Mouse (Mus musculus) lung, postnatal 0 days (tissue): Measurements from ENCODE around the gene Rflna. TPM values are rescaled to one million over a fixed set of nuclear protein-coding genes. Genes with fewer than 3 reads are reported as not detected.

Experiments used
- ATAC-seq: fragments of 200-750 bp; cut with Nextera tagmentation; 2 replicates; pipeline ENCODE4 v1.8.0; 2017; ENCODE audit warnings: moderate library complexity
- DNase-seq: peaks from one replicate; pipeline ENCODE4 v3.0.0-alpha.2; 2016; ENCODE audit warnings: low spot score
- H3K27ac ChIP-seq: fragments of 300-500 bp; sonication (generic); 2 replicates; pipeline ENCODE4 v1.5.1; 2014; ENCODE audit warnings: antibody characterized with exemption, mild to moderate bottlenecking, low read length, mixed read lengths
- H3K27me3 ChIP-seq: fragments of 300-500 bp; sonication (generic); replicated peaks from 2 replicates; pipeline ENCODE4 v1.6.1; 2014; ENCODE audit warnings: low read length, mixed read lengths; ENCODE audit not compliant: insufficient read depth
- H3K36me3 ChIP-seq: fragments of 300-500 bp; sonication (generic); 2 replicates; pipeline ENCODE4 v1.6.1; 2014; ENCODE audit warnings: low read length, mixed read lengths; ENCODE audit not compliant: insufficient read depth
- H3K4me1 ChIP-seq: fragments of 300-500 bp; sonication (generic); 2 replicates; pipeline ENCODE4 v1.6.1; 2014; ENCODE audit warnings: antibody characterized with exemption, low read depth, low read length, mixed read lengths; ENCODE audit not compliant: insufficient read depth
- H3K4me2 ChIP-seq: fragments of 300-500 bp; sonication (generic); replicated peaks from 2 replicates; pipeline ENCODE4 v1.6.1; 2014; ENCODE audit warnings: low read depth, mild to moderate bottlenecking, low read length, moderate library complexity, mixed read lengths
- H3K4me3 ChIP-seq: fragments of 300-500 bp; sonication (generic); 2 replicates; pipeline ENCODE4 v1.5.1; 2014; ENCODE audit warnings: low read depth, low read length
- H3K9ac ChIP-seq: fragments of 300-500 bp; sonication (generic); replicated peaks from 2 replicates; pipeline ENCODE4 v1.6.1; 2014; ENCODE audit warnings: low read depth, mild to moderate bottlenecking
- H3K9me3 ChIP-seq: fragments of 300-500 bp; sonication (generic); 2 replicates; pipeline ENCODE4 v1.6.1; 2016; ENCODE audit warnings: low read length, mixed read lengths
- CTCF ChIP-seq: IDR thresholded peaks from 2 replicates; pipeline ENCODE4 v1.5.1; 2016; ENCODE audit warnings: antibody characterized with exemption, mild to moderate bottlenecking
- EP300 ChIP-seq: IDR thresholded peaks from 2 replicates; pipeline ENCODE4 v1.6.1; 2016; ENCODE audit warnings: antibody characterized with exemption, mild to moderate bottlenecking, control low read depth
- WGBS: fragments of 180-500 bp; shearing (Covaris S2); extraction: QIAGEN DNeasy Blood & Tissue Kit; methylation state at CpG from one replicate; pipeline ENCODE4 v1.1.7; 2014; 5-methylcytosine and 5-hydroxymethylcytosine counted together
- polyA plus RNA-seq: library from polyadenylated mRNA; unstranded; fragments of >200 nt; fragmentation: Nextera tagmentation; extraction: Ambion mirVana; gene quantifications from 2 replicates; pipeline ENCODE4 v1.2.1, GENCODE M21; 2015

Gene Rflna
- polyA plus RNA-seq, 1 experiment from 2014 or later, result 15.6 TPM

DNA sequence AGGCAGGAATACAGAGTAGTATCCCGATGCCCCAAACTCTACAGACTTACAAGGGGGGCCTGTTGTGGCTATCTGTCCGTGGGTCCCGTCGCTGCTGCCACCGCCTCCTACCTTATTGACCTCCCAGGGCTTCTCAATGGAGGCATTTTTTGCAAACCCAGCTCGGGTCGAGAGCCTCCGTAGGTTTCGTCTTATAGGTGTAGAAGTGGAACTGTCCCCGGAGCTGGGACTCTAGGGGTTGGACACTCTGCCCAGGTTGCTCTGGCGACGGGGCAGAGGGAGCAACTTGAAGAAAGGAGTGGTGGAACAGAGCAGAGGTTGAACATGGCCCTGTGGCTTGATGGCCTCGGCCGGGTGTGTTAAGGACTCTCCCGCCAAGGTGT, 843 bp downstream of the Rflna start:
- Histone ChIP-seq H3K9ac (no peak overlapping the region), H3K9me3 (no peaks in the 10 kb centered on the region), H3K27me3 (no peaks in the 10 kb centered on the region; the same call in 1 of the 2 replicates), H3K36me3 (no peaks in the 10 kb centered on the region), H3K27ac (no peak overlapping the region), H3K4me2 (peak overlapping the region; percentile 53), H3K4me3 (peak overlapping the region; percentile 25; the same call in 1 of the 2 replicates), H3K4me1 (peaks cover 3% of the 10 kb centered on the region; the same call in 1 of the 2 replicates)
- WGBS, result 9% methylated on average over 15 of the region's 15 CpGs
- TF ChIP-seq EP300 (no peak), CTCF (no peak)
- DNase-seq, result no peak
- ATAC-seq, result no peak

DNA sequence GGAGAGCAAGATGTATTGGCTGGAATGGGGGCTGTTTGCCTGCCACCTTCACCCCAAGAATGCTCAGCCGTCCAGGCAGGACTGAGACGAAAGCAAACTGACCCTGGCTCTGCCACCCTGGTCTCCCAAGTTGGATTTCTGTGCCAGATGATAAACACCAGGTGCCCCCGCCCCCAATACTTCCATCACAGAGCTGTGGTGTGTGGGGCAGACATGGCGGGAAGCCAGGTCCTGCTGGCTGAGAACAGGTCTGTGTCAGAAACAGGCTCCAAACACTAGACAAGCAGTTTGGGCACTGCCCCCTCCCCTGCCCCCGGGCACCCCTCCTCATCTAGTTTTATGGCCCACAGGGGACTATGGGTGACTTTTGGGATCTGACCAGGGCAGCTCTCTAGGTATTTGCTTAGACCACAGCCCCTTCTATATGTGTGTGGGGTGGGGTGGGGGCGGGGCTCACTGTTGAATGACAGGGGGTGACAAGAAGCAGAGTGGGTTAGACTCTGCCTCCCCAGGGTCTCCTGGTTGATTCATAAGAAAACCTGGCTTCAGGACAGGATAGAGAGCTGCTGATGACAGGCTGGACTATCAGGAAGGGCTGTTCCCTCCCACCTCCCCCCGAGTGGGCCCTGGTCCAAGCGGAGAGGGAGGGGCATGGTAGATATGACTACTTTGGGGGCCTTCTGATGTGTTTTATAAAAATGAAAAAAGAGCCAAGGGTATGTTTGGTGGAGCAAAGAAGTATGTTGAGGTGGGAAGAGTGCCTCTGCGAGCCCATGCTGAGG, 3.0 kb downstream of the Rflna start:
- TF ChIP-seq CTCF (no peak), EP300 (no peak)
- WGBS, result 33% methylated on average over 8 of the region's 9 CpGs
- Histone ChIP-seq H3K27ac (no peak overlapping the region), H3K4me1 (peaks cover 3% of the 10 kb centered on the region; the same call in 1 of the 2 replicates), H3K36me3 (no peaks in the 10 kb centered on the region), H3K9ac (no peak overlapping the region), H3K27me3 (no peaks in the 10 kb centered on the region; the same call in 1 of the 2 replicates), H3K4me2 (no peak overlapping the region), H3K9me3 (no peaks in the 10 kb centered on the region), H3K4me3 (no peak overlapping the region)
- DNase-seq (no peak), ATAC-seq (no peak)

DNA sequence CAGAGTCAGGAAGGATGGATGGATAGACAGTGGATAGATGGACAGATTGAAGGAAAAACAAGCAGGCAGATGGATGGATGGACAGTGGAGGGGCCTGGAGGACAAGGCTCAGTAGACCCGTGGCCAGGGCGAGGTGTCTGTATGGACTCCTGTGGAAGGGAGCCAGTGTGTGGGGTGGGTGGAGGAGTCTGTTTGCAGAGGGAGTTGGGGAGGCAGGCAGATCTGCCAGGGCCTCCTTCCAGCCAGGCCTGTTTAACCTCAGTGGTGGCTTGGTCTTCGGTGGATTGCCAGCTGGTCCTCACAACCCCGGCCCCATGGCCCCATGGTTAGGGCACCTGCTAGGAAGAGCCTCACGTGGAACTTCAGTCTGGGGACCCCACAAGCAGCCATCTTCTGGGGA, 3.9 kb downstream of the Rflna start:
- H3K4me1 ChIP-seq, result peaks cover 3% of the 10 kb centered on the region; the same call in 1 of the 2 replicates
- no peak overlapping the region for H3K4me2 ChIP-seq
- no peaks in the 10 kb centered on the region for H3K36me3 ChIP-seq
- H3K27ac ChIP-seq, result no peak overlapping the region
- no peak overlapping the region for H3K4me3 ChIP-seq
- TF ChIP-seq EP300, result no peak
- TF ChIP-seq CTCF, result no peak
- DNase-seq, result no peak
- ATAC-seq, result no peak
- no peaks in the 10 kb centered on the region; the same call in 1 of the 2 replicates for H3K27me3 ChIP-seq
- no peaks in the 10 kb centered on the region for H3K9me3 ChIP-seq
- WGBS, result 54% methylated on average over 5 of the region's 5 CpGs
- H3K9ac ChIP-seq, result no peak overlapping the region

DNA sequence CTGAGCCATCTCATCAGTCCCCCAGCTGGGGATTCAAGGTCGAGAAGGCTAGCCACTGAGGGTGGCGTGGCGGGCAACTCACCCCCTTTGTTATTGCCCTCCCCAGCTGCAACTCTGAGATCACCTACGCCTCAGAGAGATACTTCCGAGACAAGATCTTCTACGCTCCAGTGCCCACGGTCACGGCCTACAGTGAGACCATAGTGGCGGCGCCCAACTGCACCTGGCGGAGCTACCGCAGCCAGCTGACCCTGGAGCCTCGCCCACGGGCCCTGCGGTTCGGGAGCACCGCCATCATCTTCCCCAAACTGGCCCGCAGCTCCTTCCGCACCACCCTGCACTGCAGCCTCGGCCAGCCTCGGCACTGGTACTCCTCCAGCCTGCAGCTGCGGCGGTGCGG, 8.1 kb downstream of the Rflna start:
- Histone ChIP-seq H3K4me3 (no peak overlapping the region), H3K27me3 (no peaks in the 10 kb centered on the region), H3K4me1 (no peaks in the 10 kb centered on the region; the same call in 1 of the 2 replicates), H3K27ac (no peak overlapping the region), H3K4me2 (no peak overlapping the region), H3K9me3 (no peaks in the 10 kb centered on the region), H3K36me3 (0 out of 2 replicates have a peak, but pooled peaks cover 4% of the 10 kb centered on the region), H3K9ac (no peak overlapping the region)
- no peak for DNase-seq
- no peak for ATAC-seq
- TF ChIP-seq EP300 (no peak), CTCF (no peak)
- 86% methylated on average over 24 of the region's 24 CpGs for WGBS

DNA sequence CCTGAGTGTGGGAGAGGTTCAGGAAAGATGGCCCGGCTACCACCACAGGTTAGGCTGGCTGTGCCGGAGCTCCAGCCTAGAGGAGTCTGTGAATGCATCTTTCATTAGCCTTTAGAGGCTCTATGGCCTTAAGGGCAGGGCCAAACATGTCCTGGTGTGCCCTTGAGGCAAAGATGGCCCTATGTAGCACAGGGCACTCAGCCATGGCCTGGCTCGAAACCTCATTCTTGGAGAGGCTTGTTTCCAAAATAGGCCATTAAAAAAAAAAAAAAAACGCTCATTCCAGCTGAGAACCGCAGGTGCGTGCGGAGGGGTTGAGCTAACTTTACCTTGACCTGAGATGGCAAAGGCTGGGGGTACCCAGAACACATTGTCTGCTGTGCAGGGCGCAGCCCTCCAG, 8.6 kb downstream of the Rflna start:
- Histone ChIP-seq H3K9ac (no peak overlapping the region), H3K36me3 (peaks cover 6% of the 10 kb centered on the region; the same call in 1 of the 2 replicates), H3K4me1 (no peaks in the 10 kb centered on the region), H3K27me3 (no peaks in the 10 kb centered on the region), H3K4me3 (no peak overlapping the region), H3K4me2 (no peak overlapping the region), H3K9me3 (no peaks in the 10 kb centered on the region), H3K27ac (no peak overlapping the region)
- ATAC-seq (no peak), DNase-seq (no peak)
- WGBS, result 89% methylated on average over 8 of the region's 8 CpGs
- no peak for TF ChIP-seq EP300
- no peak for TF ChIP-seq CTCF

DNA sequence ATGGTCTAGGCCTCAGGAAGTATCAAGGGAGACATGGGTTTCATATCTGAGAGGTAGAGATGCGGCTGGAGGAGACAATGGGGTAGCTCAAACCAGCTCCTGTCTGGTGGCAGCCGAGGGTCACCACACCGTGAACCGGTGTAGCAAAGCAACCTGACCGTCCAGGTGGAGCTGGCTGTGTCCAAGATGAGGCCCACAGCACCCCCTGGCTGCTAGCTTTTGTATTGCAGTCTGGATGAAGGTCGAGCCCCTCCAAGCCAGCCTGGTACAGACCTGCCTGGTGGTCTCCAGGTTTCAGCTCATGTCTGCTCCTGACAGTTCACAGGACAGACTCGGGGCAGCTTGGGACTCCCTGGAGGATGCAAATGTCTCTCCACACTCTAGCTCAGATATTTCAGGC, 11.5 kb downstream of the Rflna start:
- Histone ChIP-seq H3K36me3 (peaks cover 21% of the 10 kb centered on the region; the same call in 1 of the 2 replicates), H3K4me2 (no peak overlapping the region), H3K27me3 (no peaks in the 10 kb centered on the region), H3K4me1 (no peaks in the 10 kb centered on the region), H3K9me3 (no peaks in the 10 kb centered on the region), H3K9ac (no peak overlapping the region), H3K4me3 (no peak overlapping the region), H3K27ac (no peak overlapping the region)
- ATAC-seq (no peak), DNase-seq (peak; percentile 36)
- 47% methylated on average over 6 of the region's 7 CpGs for WGBS
- TF ChIP-seq EP300 (no peak), CTCF (peak; percentile 87)
